Mouse (Mus musculus) activated CD4-positive, CD25-positive, alpha-beta regulatory T cell, adult 9 weeks (primary cell): Measurements from ENCODE around the gene Loxl4. TPM values are rescaled to one million over a fixed set of nuclear protein-coding genes. Genes with fewer than 3 reads are reported as not detected.

Experiments
- polyA plus RNA-seq: library from polyadenylated mRNA; unstranded; fragments of 100-300 nt; shearing (Covaris generic); gene quantifications from one replicate; pipeline ENCODE4 v1.2.1, GENCODE M21; 2017

The Loxl4 gene
- polyA plus RNA-seq: 0.55 TPM

DNA sequence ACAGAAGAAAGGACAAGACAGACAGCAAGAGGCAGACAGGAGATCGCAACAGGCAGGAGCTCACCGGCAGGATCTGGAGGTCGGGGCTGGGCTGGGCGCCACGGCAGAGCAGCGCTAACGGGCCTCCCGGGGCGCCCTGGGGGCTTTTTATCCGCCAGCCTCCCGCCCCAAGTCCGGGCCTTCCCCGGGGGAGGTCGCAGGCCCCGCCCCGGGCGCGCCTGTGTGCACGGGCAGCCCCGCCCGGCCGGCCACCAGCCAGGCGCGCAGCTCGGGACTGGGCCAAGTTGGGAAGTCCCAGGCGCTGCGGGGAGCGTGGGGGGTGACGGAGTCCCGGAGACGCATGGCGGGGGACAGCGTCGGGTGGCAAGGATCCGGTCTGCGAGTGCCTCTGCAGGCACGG is at the start of gene Loxl4:
Gene Loxl4 (minus strand): TSS at position 160 of the 400 bp plus-strand sequence.

Other genes starting within 250 kb of the Loxl4 start
- gene Crtac1, start 181.0 kb downstream of the Loxl4 start, polyA plus RNA-seq: not detected
- 47.9 TPM for gene R3hcc1l, start 94.1 kb downstream of the Loxl4 start, polyA plus RNA-seq
- gene Pyroxd2, start 140.0 kb upstream of the Loxl4 start, polyA plus RNA-seq: 0.38 TPM
- gene Hps1, start 167.2 kb upstream of the Loxl4 start, polyA plus RNA-seq: 38.7 TPM